Comparison of ENCODE assay signal across 7 mouse cellular contexts in genomic region chr5:75157038-75157437, GRCm38 (mm10). TPM values are rescaled to one million over a fixed set of nuclear protein-coding genes. Genes with fewer than 3 reads are reported as not detected.
DNase-seq lines count a peak whose midpoint lies in the region; ATAC-seq and TF ChIP-seq lines count a peak whose summit lies in the region.

No protein-coding gene starts in this region.

- H3K79me3 ChIP-seq in C2C12 (ENCODE audit: low read depth) = no peaks in the 10 kb centered on the region

- peaks cover 12% of the 10 kb centered on the region for H3K4me1 ChIP-seq in G1E (ENCODE audit: insufficient read depth, low read depth, low read length)
- H3K4me1 ChIP-seq in liver, embryonic 14.5 days (replicated peaks; ENCODE audit: control insufficient read depth in 2 of 2, insufficient read depth in 2 of 2, low read length in 1 of 2) = no peaks in the 10 kb centered on the region

- H3K36me3 ChIP-seq in C2C12 (ENCODE audit: control insufficient read depth, insufficient read depth) = no peaks in the 10 kb centered on the region
- no peaks in the 10 kb centered on the region for H3K36me3 ChIP-seq in G1E (replicated peaks)
- no peaks in the 10 kb centered on the region for H3K36me3 ChIP-seq in liver, embryonic 14.5 days (replicated peaks; ENCODE audit: control insufficient read depth, insufficient read depth, low read depth)

- 0% methylated on average over 3 of the region's 3 CpGs for WGBS in liver, embryonic 14.5 days (ENCODE audit: insufficient replicate concordance)

- H3K4me2 ChIP-seq in liver, embryonic 14.5 days (ENCODE audit: low read depth) = peak overlapping the region; percentile 51

- no peak overlapping the region for H3ac ChIP-seq in C2C12 (ENCODE audit: control insufficient read depth, insufficient read length, low read depth)

- H3K27me3 ChIP-seq in C2C12 (ENCODE audit: control insufficient read depth, insufficient read depth, insufficient read length) (peaks cover 4% of the 10 kb centered on the region), G1E (ENCODE audit: insufficient read depth, low read length) (peaks cover 55% of the 10 kb centered on the region)
- H3K27me3 ChIP-seq in liver, embryonic 14.5 days (ENCODE audit: control insufficient read depth, insufficient read depth, low read length) = peaks cover 45% of the 10 kb centered on the region

- H3K4me3 ChIP-seq in C2C12 (ENCODE audit: insufficient read depth, poor library complexity, severe bottlenecking) (no peak overlapping the region), G1E (ENCODE audit: low read depth, low read length) (no peak overlapping the region)
- H3K4me3 ChIP-seq in liver, embryonic 14.5 days (ENCODE audit: insufficient read depth in 1 of 2, low read depth in 2 of 2, low read length in 2 of 2) = peak overlapping the region in 1 of 2 experiments; percentile 28; a peak in 2 of 4 replicates

- no peak overlapping the region for H3K9ac ChIP-seq in liver, embryonic 14.5 days (replicated peaks)

- TF ChIP-seq EP300 in liver, embryonic 14.5 days (IDR thresholded peaks at IDR 0.05; ENCODE audit: low read depth) = no peak

- no peak overlapping the region for H3K27ac ChIP-seq in liver, embryonic 14.5 days

- no peak for ATAC-seq in G1E (ENCODE audit: extremely low read depth, insufficient number of reproducible peaks, low FRiP score, poor library complexity, severe bottlenecking)
- peak; percentile 65 for ATAC-seq in granulocyte monocyte progenitor cell, adult 5-6 weeks (replicated peaks; ENCODE audit: poor library complexity, severe bottlenecking)
- ATAC-seq in liver, embryonic 14.5 days (ENCODE audit: insufficient read depth) = no peak

- DNase-seq in G1E (ENCODE audit: low spot score) = peak; percentile 63
- DNase-seq in cerebellum, postnatal 14 days = peak; percentile 70 to 84
- peak; percentile 47 for DNase-seq in kidney, adult 18-20 months
- DNase-seq in liver, embryonic 14.5 days (ENCODE audit: low read depth in 3 of 3, low spot score in 3 of 3) = peak; percentile 16 to 35 (median 22)
- DNase-seq in neural tube, embryonic 10.5 days (ENCODE audit: extremely low spot score, low spot score) = peak; percentile 53

- TF ChIP-seq CTCF in C2C12 (IDR thresholded peaks at IDR 0.05; ENCODE audit: control insufficient read depth, insufficient read depth, insufficient read length) (peak; percentile 48), G1E (IDR thresholded peaks at IDR 0.05; ENCODE audit: low read depth, low read length) (peak; percentile 80)
- TF ChIP-seq CTCF in liver, embryonic 14.5 days (IDR thresholded peaks at IDR 0.05; ENCODE audit: low read depth) = peak; percentile 76

- no peaks in the 10 kb centered on the region for H3K9me3 ChIP-seq in G1E (replicated peaks)
- H3K9me3 ChIP-seq in liver, embryonic 14.5 days (ENCODE audit: control insufficient read depth, low read length) = no peaks in the 10 kb centered on the region

- no peaks in the 10 kb centered on the region for H3K79me2 ChIP-seq in C2C12 (ENCODE audit: control insufficient read depth, insufficient read depth)

TF ChIP-seq in C2C12, 6 proteins besides CTCF, POLR2A, EP300 and RAD21:
- TF ChIP-seq MAX (IDR thresholded peaks at IDR 0.05) (no peak), MYOG (IDR thresholded peaks at IDR 0.05; ENCODE audit: control insufficient read depth, extremely low read depth, insufficient read length) (no peak), USF1 (IDR thresholded peaks at IDR 0.05; ENCODE audit: low read depth) (no peak), MYOD1 (IDR thresholded peaks at IDR 0.05; ENCODE audit: control insufficient read depth, insufficient read length, low read depth) (no peak), FOSL1 (IDR thresholded peaks at IDR 0.05; ENCODE audit: insufficient read depth, low read length, poor library complexity, severe bottlenecking) (no peak), CEBPB (IDR thresholded peaks at IDR 0.05; ENCODE audit: low read depth) (no peak)

RNA-seq across cellular contexts. Expression of gene Pdgfra, which starts 4.9 kb away (rescaled TPM):
- polyA plus RNA-seq in C2C12 (2012; fragmentation: generic; extraction: Trizol) = 1.8 TPM
- 0.39 TPM in 1 of 2 replicates, not detected in the other for total RNA-seq in G1E (2014; fragmentation: Nextera tagmentation)
- total RNA-seq in G1E (2017) = 0.60 and 0.64 TPM in 2 replicates
- polyA plus RNA-seq in G1E (2012) = not detected in 2 replicates
- not detected in 2 replicates for total RNA-seq in granulocyte monocyte progenitor cell, adult 5-6 weeks (2014; fragmentation: Nextera tagmentation)
- not detected in 2 replicates for total RNA-seq in granulocyte monocyte progenitor cell, adult 5-6 weeks (2017)
- polyA plus RNA-seq in liver, embryonic 14.5 days (2012; rRNA removed) = 0.86 and 1.6 TPM in 2 replicates
- polyA plus RNA-seq in liver, embryonic 14.5 days (2014; fragmentation: Nextera tagmentation; extraction: Ambion mirVana) = 1.2 and 1.8 TPM in 2 replicates

Comparison
In these comparisons a context has a peak if more than half of its experiments do, and no peak if none do; other contexts are left out.
1. DNase-seq: peak in every context shown above with its lines; median percentile 77 in cerebellum, postnatal 14 days; 63 in G1E; 53 in neural tube, embryonic 10.5 days; 47 in kidney, adult 18-20 months; 22 in liver, embryonic 14.5 days.